Mouse (Mus musculus) heart, adult 8-10 months (tissue): ENCODE measurements around the gene Speer3. TPM values are rescaled to one million over a fixed set of nuclear protein-coding genes. Genes with fewer than 3 reads are reported as not detected.
"Not testable (repeated sequence)": the region's sequence is repeated elsewhere in the genome, so short reads cannot be mapped to it uniquely, and the experiment has no call there.

ENCODE experiments used
- DNase-seq: peaks from one replicate; pipeline ENCODE4 v3.0.0; 2022; ENCODE audit warnings: low spot score
- total RNA-seq, 4 experiments: library from RNA; stranded (reverse); gene quantifications; 2 replicates each; pipeline ENCODE4 v1.2.4; 2022

Gene Speer3
- total RNA-seq, result under 1 TPM in 1 of 4 experiments, not detected in 3; 0.23 TPM

GRCm38 (mm10) chr5:13791319-13791718 is at the start of gene Speer3:
TSS of gene Speer3 (plus strand) at chr5:13791619.
- no peak for DNase-seq

- not testable (repeated sequence) for DNase-seq
Measured at GRCm38 (mm10) chr5:13810496-13810895, 19.1 kb downstream of the Speer3 start.

GRCm38 (mm10) chr5:13825108-13825507 is 33.7 kb downstream of the Speer3 start:
- DNase-seq, result no peak

DNA sequence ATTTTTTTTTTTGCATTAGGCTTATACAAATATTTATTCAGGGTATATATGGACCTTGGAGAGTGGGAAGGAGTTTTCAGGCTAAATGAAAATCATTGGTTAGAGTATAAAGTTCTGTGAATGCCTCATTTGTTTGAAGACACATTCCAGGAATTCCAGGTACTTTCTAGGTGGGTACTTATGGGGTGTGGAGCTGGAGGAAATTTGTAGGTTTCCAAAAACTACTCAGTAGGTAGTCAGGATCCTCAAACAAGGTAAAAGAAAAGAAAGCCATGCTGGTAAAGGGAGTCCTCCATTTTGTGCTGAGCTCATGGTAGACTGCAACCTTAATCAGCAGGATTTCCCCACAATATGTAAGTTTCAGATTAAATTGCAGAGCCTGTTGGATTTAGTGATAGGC is 35.3 kb downstream of the Speer3 start:
- DNase-seq, result no peak

GRCm38 (mm10) chr5:13844317-13844716 is 52.9 kb downstream of the Speer3 start:
- no peak for DNase-seq

Other genes starting within 250 kb of the Speer3 start
- under 1 TPM; 0.19 to 0.32 (median 0.23) TPM for gene Sema3e, start 233.7 kb downstream of the Speer3 start, total RNA-seq